Mouse (Mus musculus) embryonic facial prominence, embryonic 15.5 days (tissue): ENCODE data around the gene Spata13. TPM values are rescaled to one million over a fixed set of nuclear protein-coding genes. Genes with fewer than 3 reads are reported as not detected.
A peak's percentile ranks its signal among the peaks of the same experiment; 100 is the strongest.

ENCODE experiments used
- ATAC-seq: fragments of 200-750 bp; cut with Nextera tagmentation; 2 replicates; pipeline ENCODE4 v1.8.0; 2017; ENCODE audit warnings: low read depth, moderate TSS enrichment; ENCODE audit not compliant: insufficient number of reproducible peaks, low FRiP score, low TSS enrichment
- H3K27ac ChIP-seq: fragments of 300-500 bp; sonication (generic); replicated peaks from 2 replicates; pipeline ENCODE4 v1.5.1; 2015; ENCODE audit warnings: mild to moderate bottlenecking, inconsistent platforms
- H3K27me3 ChIP-seq: fragments of 300-500 bp; sonication (generic); 2 replicates; pipeline ENCODE4 v1.6.1; 2015; ENCODE audit warnings: inconsistent platforms
- H3K36me3 ChIP-seq: fragments of 300-500 bp; sonication (generic); 2 replicates; pipeline ENCODE4 v1.6.1; 2015; ENCODE audit warnings: mild to moderate bottlenecking, inconsistent platforms
- H3K4me1 ChIP-seq: fragments of 300-500 bp; sonication (generic); 2 replicates; pipeline ENCODE4 v1.6.1; 2015; ENCODE audit warnings: inconsistent platforms
- H3K4me2 ChIP-seq: fragments of 300-500 bp; sonication (generic); replicated peaks from 2 replicates; pipeline ENCODE4 v1.6.1; 2015; ENCODE audit warnings: mild to moderate bottlenecking, inconsistent platforms
- H3K4me3 ChIP-seq: fragments of 300-500 bp; sonication (generic); replicated peaks from 2 replicates; pipeline ENCODE4 v1.5.1; 2015; ENCODE audit warnings: mild to moderate bottlenecking, inconsistent platforms
- H3K9ac ChIP-seq: fragments of 300-500 bp; sonication (generic); 2 replicates; pipeline ENCODE4 v1.6.1; 2015; ENCODE audit warnings: inconsistent platforms
- H3K9me3 ChIP-seq: fragments of 300-500 bp; sonication (generic); replicated peaks from 2 replicates; pipeline ENCODE4 v1.6.1; 2016; ENCODE audit warnings: inconsistent platforms
- WGBS: fragments of 180-500 bp; shearing (Covaris S2); methylation state at CpG from one replicate; pipeline ENCODE4 v1.1.7; 2015; 5-methylcytosine and 5-hydroxymethylcytosine counted together
- polyA plus RNA-seq: library from polyadenylated mRNA; unstranded; fragments of >200 nt; fragmentation: Nextera tagmentation; extraction: Ambion mirVana; gene quantifications from 2 replicates; pipeline ENCODE4 v1.2.1, GENCODE M21; 2015

The Spata13 gene
- polyA plus RNA-seq, 1 experiment from 2014 or later = 16.1 TPM

DNA sequence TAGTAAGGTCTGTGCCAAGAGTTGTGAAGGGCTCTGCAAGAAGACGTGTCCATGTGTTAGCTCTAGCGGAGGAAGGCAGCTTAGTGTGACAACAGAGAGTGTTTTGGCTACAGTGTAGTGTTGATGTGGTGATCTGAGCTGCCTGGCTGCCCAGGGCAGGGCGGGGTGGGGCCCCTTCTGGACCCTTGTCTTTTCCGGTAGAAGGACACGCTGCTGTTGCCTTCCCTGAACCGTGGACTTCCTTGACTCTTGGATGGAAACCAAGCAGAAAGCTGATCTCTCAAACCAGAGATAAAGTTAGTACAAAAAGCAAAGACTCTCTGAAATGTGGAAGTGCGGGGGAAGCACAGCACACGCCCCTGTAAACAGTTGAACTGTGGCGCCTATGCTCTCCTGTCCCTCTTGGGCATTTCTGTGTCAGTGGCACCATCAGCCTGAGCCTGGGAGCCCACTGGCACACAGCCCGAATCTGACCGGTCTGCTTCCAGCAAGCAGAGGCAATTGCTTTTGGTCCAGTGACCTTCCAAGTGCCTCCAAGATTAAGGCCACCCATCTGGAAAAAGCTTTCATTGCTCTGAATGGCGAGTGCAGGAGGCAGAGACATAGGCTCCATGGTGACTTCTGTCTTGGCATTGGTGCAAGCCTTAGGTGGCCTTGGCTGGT lies 48.7 kb downstream of the Spata13 start:
- Histone ChIP-seq H3K4me2 (no peak overlapping the region), H3K9me3 (no peaks in the 10 kb centered on the region), H3K36me3 (no peaks in the 10 kb centered on the region), H3K27ac (no peak overlapping the region), H3K4me1 (no peaks in the 10 kb centered on the region; the same call in 1 of the 2 replicates), H3K9ac (no peak overlapping the region), H3K4me3 (no peak overlapping the region), H3K27me3 (no peaks in the 10 kb centered on the region)
- 68% methylated on average over 12 of the region's 12 CpGs for WGBS
- ATAC-seq = no peak

DNA sequence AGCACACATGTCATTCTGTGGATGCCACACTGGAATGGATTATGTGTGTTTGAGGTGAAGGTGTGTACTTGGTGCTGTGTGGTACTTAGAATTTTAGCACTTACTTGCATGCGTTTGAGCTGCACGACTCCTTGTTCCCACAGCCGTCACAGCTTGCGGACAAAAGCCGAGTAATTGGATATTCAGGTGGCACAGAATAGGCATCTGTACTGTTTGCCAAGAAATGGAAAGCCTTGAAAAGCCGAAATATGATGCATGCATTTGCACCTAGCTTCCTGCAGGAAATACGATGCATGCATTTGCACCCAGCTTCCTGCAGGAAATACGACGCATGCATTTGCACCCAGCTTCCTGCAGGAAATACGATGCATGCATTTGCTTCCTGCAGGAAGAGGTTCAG lies 50.2 kb downstream of the Spata13 start:
- Histone ChIP-seq H3K27me3 (no peaks in the 10 kb centered on the region), H3K4me1 (no peaks in the 10 kb centered on the region; the same call in 1 of the 2 replicates), H3K9ac (no peak overlapping the region), H3K4me3 (no peak overlapping the region), H3K4me2 (no peak overlapping the region), H3K27ac (no peak overlapping the region), H3K36me3 (no peaks in the 10 kb centered on the region), H3K9me3 (no peaks in the 10 kb centered on the region)
- no peak for ATAC-seq
- 79% methylated on average over 10 of the region's 10 CpGs for WGBS

DNA sequence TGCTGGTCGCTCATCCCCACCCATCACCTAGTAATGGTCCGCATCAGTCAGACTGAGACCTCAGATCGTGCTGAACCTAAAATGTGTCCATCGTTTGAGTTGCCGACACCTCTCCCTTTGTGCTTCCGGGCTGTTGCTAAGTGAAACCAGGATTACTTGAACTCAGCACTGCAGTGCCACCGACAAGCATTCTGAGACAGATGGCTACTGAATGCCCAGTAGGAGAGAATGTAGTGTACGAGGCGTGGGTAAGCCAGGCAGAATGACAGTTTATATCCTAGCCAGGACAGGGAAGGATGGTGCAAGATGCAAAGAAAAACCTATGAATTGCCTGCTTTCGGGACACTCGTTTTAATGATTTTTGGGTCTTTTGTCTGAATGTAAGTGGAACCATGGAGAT lies 52.9 kb downstream of the Spata13 start:
- Histone ChIP-seq H3K9ac (no peak overlapping the region), H3K36me3 (no peaks in the 10 kb centered on the region), H3K27ac (no peak overlapping the region), H3K4me3 (peak overlapping the region; percentile 25; the same call in 1 of the 2 replicates), H3K4me2 (no peak overlapping the region), H3K27me3 (no peaks in the 10 kb centered on the region), H3K4me1 (no peaks in the 10 kb centered on the region; the same call in 1 of the 2 replicates), H3K9me3 (no peaks in the 10 kb centered on the region)
- WGBS = 74% methylated on average over 11 of the region's 11 CpGs
- ATAC-seq = no peak

- ATAC-seq = no peak
- no peak overlapping the region for H3K27ac ChIP-seq
- H3K36me3 ChIP-seq = no peaks in the 10 kb centered on the region
- H3K4me3 ChIP-seq = peak overlapping the region; percentile 25
- no peaks in the 10 kb centered on the region for H3K9me3 ChIP-seq
- H3K4me1 ChIP-seq = no peaks in the 10 kb centered on the region; the same call in 1 of the 2 replicates
- peak overlapping the region; percentile 26 for H3K4me2 ChIP-seq
- WGBS = 47% methylated on average over 7 of the region's 7 CpGs
- H3K9ac ChIP-seq = no peak overlapping the region
- H3K27me3 ChIP-seq = no peaks in the 10 kb centered on the region
Observed at GRCm38 (mm10) chr14:60687241-60687640, 53.4 kb downstream of the Spata13 start.

GRCm38 (mm10) chr14:60688509-60689205 lies 54.9 kb downstream of the Spata13 start:
- Histone ChIP-seq H3K4me1 (peaks cover 8% of the 10 kb centered on the region; the same call in 1 of the 2 replicates), H3K9me3 (no peaks in the 10 kb centered on the region), H3K9ac (no peak overlapping the region), H3K36me3 (no peaks in the 10 kb centered on the region), H3K27me3 (no peaks in the 10 kb centered on the region), H3K4me2 (no peak overlapping the region), H3K4me3 (no peak overlapping the region), H3K27ac (no peak overlapping the region)
- no peak for ATAC-seq
- 43% methylated on average over 7 of the region's 7 CpGs for WGBS

GRCm38 (mm10) chr14:60689768-60690167 lies 56.0 kb downstream of the Spata13 start:
- Histone ChIP-seq H3K4me2 (no peak overlapping the region), H3K27me3 (no peaks in the 10 kb centered on the region), H3K9ac (no peak overlapping the region), H3K36me3 (no peaks in the 10 kb centered on the region), H3K27ac (no peak overlapping the region), H3K4me3 (no peak overlapping the region), H3K9me3 (no peaks in the 10 kb centered on the region), H3K4me1 (peaks cover 8% of the 10 kb centered on the region; the same call in 1 of the 2 replicates)
- no peak for ATAC-seq
- WGBS = 91% methylated on average over 5 of the region's 5 CpGs

GRCm38 (mm10) chr14:60690631-60691030 lies 56.8 kb downstream of the Spata13 start:
- Histone ChIP-seq H3K4me1 (peaks cover 8% of the 10 kb centered on the region; the same call in 1 of the 2 replicates), H3K4me3 (no peak overlapping the region), H3K27me3 (no peaks in the 10 kb centered on the region), H3K9ac (no peak overlapping the region), H3K27ac (no peak overlapping the region), H3K4me2 (no peak overlapping the region), H3K36me3 (no peaks in the 10 kb centered on the region), H3K9me3 (no peaks in the 10 kb centered on the region)
- WGBS = 69% methylated on average over 7 of the region's 7 CpGs
- ATAC-seq = no peak

GRCm38 (mm10) chr14:60693122-60693536 lies 59.3 kb downstream of the Spata13 start:
- Histone ChIP-seq H3K27ac (no peak overlapping the region), H3K36me3 (no peaks in the 10 kb centered on the region), H3K4me3 (no peak overlapping the region), H3K4me1 (peaks cover 8% of the 10 kb centered on the region; the same call in 1 of the 2 replicates), H3K9ac (no peak overlapping the region), H3K27me3 (no peaks in the 10 kb centered on the region), H3K9me3 (no peaks in the 10 kb centered on the region), H3K4me2 (no peak overlapping the region)
- ATAC-seq = no peak
- WGBS = 45% methylated on average over 11 of the region's 11 CpGs

DNA sequence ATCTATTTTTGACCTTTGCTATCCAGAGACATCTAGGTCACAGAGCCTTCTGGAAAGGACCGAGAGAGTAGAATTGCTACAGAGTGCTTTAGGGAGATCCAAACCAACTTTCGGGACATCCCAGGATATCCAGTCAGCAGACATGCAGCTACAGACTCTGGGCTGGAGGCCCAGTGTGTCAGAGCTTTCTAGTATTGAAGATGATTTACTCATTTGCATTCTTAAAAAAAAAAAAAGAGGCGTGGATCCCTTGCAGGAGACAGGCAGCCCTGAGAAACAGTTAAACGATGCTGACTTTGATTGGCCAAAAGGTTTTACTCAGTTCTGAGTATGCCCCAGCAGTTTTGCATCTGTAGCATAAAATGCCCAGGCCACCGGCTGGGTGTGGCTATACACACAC lies 59.9 kb downstream of the Spata13 start:
- Histone ChIP-seq H3K4me1 (peaks cover 8% of the 10 kb centered on the region; the same call in 1 of the 2 replicates), H3K9ac (no peak overlapping the region), H3K4me2 (no peak overlapping the region), H3K27me3 (no peaks in the 10 kb centered on the region), H3K36me3 (no peaks in the 10 kb centered on the region), H3K4me3 (no peak overlapping the region), H3K9me3 (no peaks in the 10 kb centered on the region), H3K27ac (no peak overlapping the region)
- no peak for ATAC-seq
- 73% methylated on average over 5 of the region's 5 CpGs for WGBS

- Histone ChIP-seq H3K4me1 (peaks cover 8% of the 10 kb centered on the region; the same call in 1 of the 2 replicates), H3K9ac (no peak overlapping the region), H3K9me3 (no peaks in the 10 kb centered on the region), H3K4me3 (no peak overlapping the region), H3K4me2 (no peak overlapping the region), H3K27me3 (no peaks in the 10 kb centered on the region), H3K27ac (no peak overlapping the region), H3K36me3 (no peaks in the 10 kb centered on the region)
- ATAC-seq = no peak
- WGBS = 65% methylated on average over 14 of the region's 14 CpGs
Observed at GRCm38 (mm10) chr14:60694215-60694997, 60.6 kb downstream of the Spata13 start.

DNA sequence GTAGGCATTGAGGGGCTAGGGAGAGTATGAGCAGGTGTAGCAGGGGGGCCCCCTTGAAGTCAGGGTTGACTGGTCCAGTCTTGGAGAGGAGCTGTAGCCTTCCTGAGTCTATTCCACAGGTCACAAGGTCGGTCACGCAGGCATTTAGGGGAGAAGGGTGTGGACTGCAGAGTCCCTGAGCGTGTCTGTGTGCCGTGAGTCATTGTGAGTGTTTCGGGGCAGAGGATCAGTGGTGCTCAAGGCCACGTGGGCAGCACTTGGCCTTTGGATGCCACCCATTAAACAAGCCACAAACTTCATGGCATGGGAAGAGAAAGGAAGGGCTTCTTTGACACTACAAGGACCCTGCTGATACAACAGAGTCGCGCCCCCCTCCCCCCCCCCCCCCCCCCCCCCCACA lies 63.5 kb downstream of the Spata13 start:
- ATAC-seq = no peak
- 85% methylated on average over 8 of the region's 8 CpGs for WGBS
- Histone ChIP-seq H3K9me3 (no peaks in the 10 kb centered on the region), H3K27ac (no peak overlapping the region), H3K4me1 (peaks cover 8% of the 10 kb centered on the region; the same call in 1 of the 2 replicates), H3K27me3 (no peaks in the 10 kb centered on the region), H3K4me3 (no peak overlapping the region), H3K36me3 (no peaks in the 10 kb centered on the region), H3K9ac (no peak overlapping the region), H3K4me2 (no peak overlapping the region)
